Mouse (Mus musculus): ENCODE measurements around the gene Cacna2d1. TPM values are rescaled to one million over a fixed set of nuclear protein-coding genes. Genes with fewer than 3 reads are reported as not detected.
A peak's percentile ranks its signal among the peaks of the same experiment; 100 is the strongest.

The Cacna2d1 gene
- 100 to 1,000 TPM in 1 of 2 experiments, 10 to 100 TPM in 1; 85.7 to 140 TPM for total RNA-seq (2021)
- long read RNA-seq, experiment 1, partial matches to known transcripts: 5 of 10 reads
- long read RNA-seq, experiment 1, other reads (novel, unspliced or antisense): 3 of 10 reads
- long read RNA-seq, experiment 2, full-length matches to known transcripts: 28 of 47 reads
- long read RNA-seq, experiment 2, partial matches to known transcripts: 9 of 47 reads
- long read RNA-seq, experiment 2, other reads (novel, unspliced or antisense): 10 of 47 reads

- DNase-seq (ENCODE audit: low spot score in 2 of 2): peak; percentile 60 to 83
These were observed at the start of gene Cacna2d1 for GRCm38 (mm10) chr5:15934376-15935233. Gene Cacna2d1 (plus strand): TSS chr5:15934691.

GRCm38 (mm10) chr5:15895098-15895497, 39.4 kb upstream of the Cacna2d1 start:
- no peak for DNase-seq (ENCODE audit: low spot score in 2 of 2)

DNA sequence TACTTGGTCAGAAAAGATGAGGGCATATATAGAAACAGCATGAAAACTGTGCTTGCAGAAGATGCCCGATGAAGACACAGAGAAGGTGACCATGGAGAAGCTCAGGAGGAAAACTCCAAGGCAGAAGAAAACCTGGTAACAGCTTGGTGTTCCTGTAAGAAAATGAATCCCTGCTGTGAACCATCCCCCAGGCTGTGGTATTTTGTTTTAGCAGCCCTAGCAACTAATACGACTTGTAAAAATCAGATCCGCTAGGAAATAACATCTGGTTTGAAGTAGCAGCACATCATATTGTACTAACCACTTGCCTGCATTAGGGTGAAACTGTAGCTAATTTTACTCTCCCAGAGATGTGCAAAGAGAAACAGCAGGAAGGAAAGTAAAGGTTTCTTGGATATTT, 37.8 kb upstream of the Cacna2d1 start:
- no peak for DNase-seq (ENCODE audit: low spot score in 2 of 2)

DNA sequence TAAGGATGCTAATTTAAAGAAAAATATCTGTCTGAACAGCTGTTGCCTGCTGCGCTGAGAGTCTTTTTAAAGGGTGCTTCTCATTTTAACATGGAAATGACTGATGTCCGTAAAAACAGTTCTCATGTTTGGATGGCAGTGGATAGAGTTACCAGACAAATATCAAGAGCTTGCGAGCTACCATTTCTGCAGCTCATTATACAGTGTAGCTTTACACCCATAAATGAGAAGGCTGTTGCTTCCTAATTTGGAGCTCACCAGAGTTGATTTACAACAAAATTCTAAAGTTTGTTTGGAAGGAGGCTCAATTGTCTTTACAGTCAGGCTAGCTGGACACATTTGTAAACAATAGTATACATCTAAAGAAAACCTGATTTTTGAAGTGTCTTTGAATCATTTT, 28.0 kb upstream of the Cacna2d1 start:
- DNase-seq (ENCODE audit: low spot score in 2 of 2): no peak

DNA sequence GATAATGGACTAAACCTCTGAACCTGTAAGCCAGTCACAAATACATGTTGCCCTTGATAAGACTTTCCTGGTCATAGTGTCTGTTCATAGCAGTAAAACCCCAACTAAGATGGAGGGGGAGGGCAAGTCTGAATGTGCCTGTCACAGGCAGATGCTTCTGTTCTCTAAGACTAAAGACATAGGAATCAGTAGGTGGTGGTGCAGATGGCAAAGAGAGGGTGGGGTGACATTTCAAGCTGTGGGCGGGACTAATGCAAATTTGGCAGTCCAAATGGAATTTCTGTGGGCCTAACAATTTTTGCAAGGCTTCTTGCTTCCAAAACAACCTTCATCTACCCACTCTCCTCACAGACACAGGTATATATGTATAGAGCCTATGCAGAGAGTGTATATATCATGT, 19.6 kb upstream of the Cacna2d1 start:
- no peak for DNase-seq (ENCODE audit: low spot score in 2 of 2)

- no peak for DNase-seq (ENCODE audit: low spot score in 2 of 2)
These were observed 6.0 kb upstream of the Cacna2d1 start for GRCm38 (mm10) chr5:15928506-15928905.

- DNase-seq (ENCODE audit: low spot score in 2 of 2): no peak
These were observed 1.5 kb upstream of the Cacna2d1 start for GRCm38 (mm10) chr5:15933017-15933416.

- DNase-seq (ENCODE audit: low spot score in 2 of 2): no peak
These were observed 713 bp upstream of the Cacna2d1 start for GRCm38 (mm10) chr5:15933581-15934375.

DNA sequence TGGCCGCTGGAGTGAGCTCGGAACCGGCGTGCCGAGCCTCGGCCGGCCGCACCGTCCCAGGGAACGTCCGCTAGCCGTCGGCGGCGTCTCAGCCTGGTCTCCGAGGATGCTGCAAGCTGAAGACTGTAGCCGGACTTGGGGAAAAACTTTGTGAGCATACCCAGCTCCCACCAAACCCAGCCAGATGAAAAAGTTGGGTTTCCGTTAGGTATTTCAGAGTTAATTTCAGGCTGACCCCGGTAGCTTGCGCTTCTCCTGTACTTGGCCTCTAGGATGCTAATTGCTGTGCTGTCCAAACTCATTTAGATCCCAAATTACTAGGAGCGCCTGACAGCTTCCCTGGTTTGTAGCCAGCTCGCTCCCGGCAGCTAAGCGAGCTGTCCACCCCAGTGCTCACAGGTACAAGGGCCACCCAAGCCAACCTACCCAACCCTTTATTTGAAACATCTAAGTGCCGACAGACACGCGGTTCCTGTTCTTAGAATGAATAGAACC, 790 bp downstream of the Cacna2d1 start:
- peak in 1 of 2 experiments; percentile 29 for DNase-seq (ENCODE audit: low spot score in 2 of 2)

- no peak for DNase-seq (ENCODE audit: low spot score in 2 of 2)
These were observed 1.6 kb downstream of the Cacna2d1 start for GRCm38 (mm10) chr5:15935831-15936710.

DNA sequence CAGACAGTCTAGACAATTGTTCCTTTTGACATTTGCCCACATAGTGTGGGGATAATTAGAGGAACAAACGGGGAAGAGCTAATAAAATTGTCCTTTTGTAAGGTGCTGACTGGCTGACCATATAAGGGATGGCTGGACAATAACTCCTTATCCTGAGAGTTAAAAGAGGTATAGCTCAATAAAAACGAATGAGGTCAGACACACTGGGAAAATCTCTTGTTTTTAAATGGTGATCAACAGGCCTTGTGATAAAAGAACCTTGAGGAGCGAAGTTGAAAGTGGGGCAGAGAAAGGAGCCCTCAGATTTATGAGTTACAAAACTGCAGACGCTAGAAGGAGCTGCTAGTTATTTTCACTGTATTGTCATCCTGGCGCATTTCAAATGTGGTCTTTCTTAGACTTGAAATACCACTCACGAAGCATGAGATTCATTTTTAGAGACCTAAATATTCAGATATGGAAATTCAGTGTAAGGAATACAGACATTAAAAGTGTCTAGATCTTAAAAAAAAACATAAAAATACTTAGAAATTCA, 6.8 kb downstream of the Cacna2d1 start:
- DNase-seq (ENCODE audit: low spot score in 2 of 2): no peak

DNA sequence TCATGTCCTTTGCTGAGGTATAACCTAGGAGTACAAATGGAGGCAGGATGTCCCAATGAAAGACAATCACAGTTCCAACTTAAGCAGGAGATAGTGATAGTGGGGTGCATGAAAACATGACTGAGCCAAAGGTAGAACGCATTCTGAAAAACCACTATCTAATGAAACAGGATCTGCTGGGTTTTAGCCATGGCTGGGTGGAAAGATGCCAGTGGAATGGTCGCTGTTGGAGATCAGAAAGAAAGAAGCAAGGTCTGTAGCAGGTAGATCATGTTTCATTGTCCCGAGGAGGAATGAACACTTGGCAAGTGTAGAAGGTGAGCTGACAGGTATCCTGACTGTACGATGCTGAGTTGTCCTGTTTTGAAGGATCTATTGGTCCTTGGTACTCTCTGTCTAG, 7.6 kb downstream of the Cacna2d1 start:
- no peak for DNase-seq (ENCODE audit: low spot score in 2 of 2)

DNA sequence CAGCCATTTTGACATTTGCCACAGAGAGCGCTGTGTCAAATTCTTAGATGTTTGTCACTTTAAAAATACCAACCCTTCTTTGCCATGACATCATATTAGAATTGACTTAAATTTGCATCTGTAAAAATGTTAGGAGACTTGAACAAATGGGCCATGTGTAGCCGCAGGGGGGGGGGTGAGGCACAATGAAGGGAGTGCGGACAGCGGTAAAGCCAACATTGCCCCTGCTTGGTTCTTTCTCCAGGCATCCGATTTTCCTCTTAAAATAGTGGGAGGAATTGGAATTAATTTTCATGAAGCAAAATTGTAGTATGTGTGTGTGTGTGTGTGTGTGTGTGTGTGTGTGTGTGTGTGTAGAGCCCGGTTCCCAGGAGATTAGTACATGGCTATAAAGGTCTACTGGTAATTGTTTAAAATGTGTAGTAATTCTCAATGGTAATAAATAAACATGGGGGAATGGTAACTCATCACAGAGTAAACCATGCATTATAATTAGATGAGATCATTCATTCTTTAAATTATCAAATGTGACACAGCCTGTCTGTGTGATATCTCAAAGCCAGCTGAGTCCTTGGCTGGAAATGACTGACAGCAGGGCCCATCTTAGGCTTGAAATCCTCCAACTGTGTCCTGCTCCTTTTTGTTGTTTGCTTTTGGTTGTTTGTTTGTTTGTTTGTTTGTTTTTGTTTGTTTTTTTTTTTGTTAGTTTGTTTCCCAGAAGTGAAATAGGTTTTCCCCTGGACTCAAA, 14.0 kb downstream of the Cacna2d1 start:
- DNase-seq (ENCODE audit: low spot score in 2 of 2): no peak

DNA sequence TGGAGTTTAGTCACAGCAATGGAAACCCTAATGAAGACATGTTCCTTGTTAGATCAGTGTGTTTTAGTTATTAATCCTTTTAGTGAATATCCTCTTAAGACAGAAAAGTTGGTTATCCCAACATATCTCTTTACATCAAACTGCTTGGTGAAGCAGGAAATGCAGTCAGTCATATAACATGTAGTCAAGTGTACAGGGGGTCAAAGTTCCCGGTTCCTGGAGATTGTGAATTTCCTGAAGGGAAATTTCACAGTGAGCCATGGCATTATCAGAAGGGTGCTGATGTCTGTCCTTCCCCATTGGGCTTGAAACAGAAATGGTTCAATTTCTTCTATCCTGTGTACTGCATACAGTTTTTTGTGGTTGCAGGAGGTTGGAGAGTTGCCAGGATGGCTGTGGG, 25.3 kb downstream of the Cacna2d1 start:
- no peak for DNase-seq (ENCODE audit: low spot score in 2 of 2)

GRCm38 (mm10) chr5:15961866-15962265, 27.4 kb downstream of the Cacna2d1 start:
- no peak for DNase-seq (ENCODE audit: low spot score in 2 of 2)

GRCm38 (mm10) chr5:15966888-15967287, 32.4 kb downstream of the Cacna2d1 start:
- no peak for DNase-seq (ENCODE audit: low spot score in 2 of 2)

GRCm38 (mm10) chr5:15971821-15972220, 37.3 kb downstream of the Cacna2d1 start:
- no peak for DNase-seq (ENCODE audit: low spot score in 2 of 2)

GRCm38 (mm10) chr5:15972351-15972750, 37.9 kb downstream of the Cacna2d1 start:
- DNase-seq (ENCODE audit: low spot score in 2 of 2): no peak

DNA sequence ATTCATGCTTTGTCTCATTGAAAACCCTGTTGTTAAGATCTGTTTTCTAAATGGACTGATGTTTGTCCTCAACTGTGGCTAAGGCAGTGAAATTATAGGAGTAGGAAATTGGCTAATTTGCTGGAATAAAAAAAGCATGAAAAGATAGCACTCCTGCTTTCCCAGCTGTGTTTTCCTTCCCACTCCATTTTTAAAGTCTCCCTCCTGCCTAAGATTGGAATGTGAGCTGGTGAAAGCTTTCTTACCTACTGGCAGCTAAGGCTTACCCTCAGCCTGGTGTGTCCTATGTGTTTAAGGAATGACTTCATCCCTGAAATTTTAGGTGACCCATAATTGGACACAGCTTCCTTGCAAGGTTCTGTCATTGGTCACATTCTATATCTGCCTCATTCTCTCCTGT, 40.2 kb downstream of the Cacna2d1 start:
- no peak for DNase-seq (ENCODE audit: low spot score in 2 of 2)
